Comparison of ENCODE assay signal across 8 mouse cellular contexts in genomic region chr5:131749211-131749610, GRCm38 (mm10).
DNase-seq lines count a peak whose midpoint lies in the region; ATAC-seq lines count a peak whose summit lies in the region.
"Had no signal": no experiment of that assay in that cellular context is flagged by ENCODE, and none has a peak within 500 bp of the region (broad histone marks: within the 10 kb centered on the region; RNA-seq: fewer than 3 reads in every experiment).

No protein-coding gene starts in this region.

- no peaks in the 10 kb centered on the region; the same call in 1 of the 2 replicates for H3K36me3 ChIP-seq in hindbrain, embryonic 13.5 days
- H3K36me3 ChIP-seq in hindbrain, embryonic 11.5 days (ENCODE audit: control insufficient read depth, insufficient read depth, low read length), result no peaks in the 10 kb centered on the region
- H3K36me3 ChIP-seq in midbrain, embryonic 13.5 days, result no peaks in the 10 kb centered on the region
- H3K36me3 ChIP-seq in midbrain, embryonic 10.5 days, result no peaks in the 10 kb centered on the region
- H3K36me3 ChIP-seq in embryonic facial prominence, embryonic 13.5 days, result peaks cover 7% of the 10 kb centered on the region; the same call in 1 of the 2 replicates
- no peaks in the 10 kb centered on the region for H3K36me3 ChIP-seq in stomach, embryonic 16.5 days (ENCODE audit: control insufficient read depth, insufficient read depth, low read length)

- H3K27me3 ChIP-seq in hindbrain, embryonic 13.5 days, result no peaks in the 10 kb centered on the region
- no peaks in the 10 kb centered on the region for H3K27me3 ChIP-seq in hindbrain, embryonic 11.5 days (ENCODE audit: control insufficient read depth, insufficient read depth, low read length)
- no peaks in the 10 kb centered on the region for H3K27me3 ChIP-seq in midbrain, embryonic 13.5 days
- H3K27me3 ChIP-seq in midbrain, embryonic 10.5 days (ENCODE audit: low read depth, poor library complexity, severe bottlenecking), result peaks cover 5% of the 10 kb centered on the region; the same call in 1 of the 2 replicates
- no peaks in the 10 kb centered on the region for H3K27me3 ChIP-seq in embryonic facial prominence, embryonic 13.5 days
- H3K27me3 ChIP-seq in stomach, embryonic 16.5 days (ENCODE audit: control insufficient read depth, insufficient read depth, low read length), result no peaks in the 10 kb centered on the region

- no peaks in the 10 kb centered on the region for H3K9me3 ChIP-seq in hindbrain, embryonic 13.5 days
- H3K9me3 ChIP-seq in hindbrain, embryonic 11.5 days (ENCODE audit: control insufficient read depth, low read length), result no peaks in the 10 kb centered on the region
- H3K9me3 ChIP-seq in midbrain, embryonic 13.5 days, result no peaks in the 10 kb centered on the region
- H3K9me3 ChIP-seq in midbrain, embryonic 10.5 days (replicated peaks), result no peaks in the 10 kb centered on the region
- H3K9me3 ChIP-seq in embryonic facial prominence, embryonic 13.5 days, result no peaks in the 10 kb centered on the region
- 0 out of 2 replicates have a peak, but pooled peaks cover 4% of the 10 kb centered on the region for H3K9me3 ChIP-seq in stomach, embryonic 16.5 days (replicated peaks; ENCODE audit: control insufficient read depth, low read length)

- WGBS in hindbrain, embryonic 13.5 days, result 44% methylated on average over 6 of the region's 6 CpGs
- 71% methylated on average over 6 of the region's 6 CpGs for WGBS in hindbrain, embryonic 11.5 days
- WGBS in midbrain, embryonic 13.5 days, result 33% methylated on average over 6 of the region's 6 CpGs
- WGBS in midbrain, embryonic 10.5 days, result 79% methylated on average over 6 of the region's 6 CpGs
- WGBS in embryonic facial prominence, embryonic 13.5 days, result 27% methylated on average over 6 of the region's 6 CpGs
- WGBS in stomach, embryonic 16.5 days, result 32% methylated on average over 6 of the region's 6 CpGs

- DNase-seq in hindbrain, embryonic 11.5 days (ENCODE audit: low spot score), result no peak
- DNase-seq in midbrain, embryonic 10.5 days (ENCODE audit: low spot score), result no peak
- no peak for DNase-seq in thymus, postnatal 36 days
- DNase-seq: kidney, adult 11 months had no signal

- no peak overlapping the region for H3K4me3 ChIP-seq in hindbrain, embryonic 13.5 days
- H3K4me3 ChIP-seq in hindbrain, embryonic 11.5 days (ENCODE audit: low read depth, low read length), result no peak overlapping the region
- no peak overlapping the region for H3K4me3 ChIP-seq in midbrain, embryonic 13.5 days (replicated peaks)
- H3K4me3 ChIP-seq in midbrain, embryonic 10.5 days, result no peak overlapping the region
- no peak overlapping the region for H3K4me3 ChIP-seq in embryonic facial prominence, embryonic 13.5 days
- no peak overlapping the region for H3K4me3 ChIP-seq in stomach, embryonic 16.5 days (replicated peaks; ENCODE audit: low read length)

- H3K27ac ChIP-seq in hindbrain, embryonic 13.5 days, result peak overlapping the region; percentile 78; the same call in 1 of the 2 replicates
- no peak overlapping the region for H3K27ac ChIP-seq in hindbrain, embryonic 11.5 days (ENCODE audit: low read depth, low read length)
- peak overlapping the region; percentile 76 for H3K27ac ChIP-seq in midbrain, embryonic 13.5 days
- H3K27ac ChIP-seq in midbrain, embryonic 10.5 days (replicated peaks), result no peak overlapping the region
- peak overlapping the region; percentile 45 for H3K27ac ChIP-seq in embryonic facial prominence, embryonic 13.5 days
- H3K27ac ChIP-seq in stomach, embryonic 16.5 days (ENCODE audit: low read length), result 0 out of 2 replicates have a peak overlapping the region, but pooled peaks have one; percentile 3

- peaks cover 12% of the 10 kb centered on the region for H3K4me1 ChIP-seq in hindbrain, embryonic 13.5 days (replicated peaks)
- no peaks in the 10 kb centered on the region for H3K4me1 ChIP-seq in hindbrain, embryonic 11.5 days (replicated peaks; ENCODE audit: control insufficient read depth, insufficient read depth, low read length)
- H3K4me1 ChIP-seq in midbrain, embryonic 13.5 days (replicated peaks), result peaks cover 18% of the 10 kb centered on the region
- H3K4me1 ChIP-seq in midbrain, embryonic 10.5 days, result peaks cover 7% of the 10 kb centered on the region; the same call in 1 of the 2 replicates
- H3K4me1 ChIP-seq in embryonic facial prominence, embryonic 13.5 days, result peaks cover 30% of the 10 kb centered on the region
- H3K4me1 ChIP-seq in stomach, embryonic 16.5 days (ENCODE audit: control insufficient read depth, insufficient read depth, low read length), result peaks cover 9% of the 10 kb centered on the region

- no peak overlapping the region for H3K4me2 ChIP-seq in hindbrain, embryonic 13.5 days
- no peak overlapping the region for H3K4me2 ChIP-seq in hindbrain, embryonic 11.5 days (replicated peaks; ENCODE audit: low read depth, low read length)
- no peak overlapping the region for H3K4me2 ChIP-seq in midbrain, embryonic 13.5 days (replicated peaks)
- no peak overlapping the region for H3K4me2 ChIP-seq in embryonic facial prominence, embryonic 13.5 days
- no peak overlapping the region for H3K4me2 ChIP-seq in stomach, embryonic 16.5 days (ENCODE audit: low read depth, low read length)

- ATAC-seq in hindbrain, embryonic 13.5 days (ENCODE audit: low FRiP score), result no peak
- ATAC-seq in hindbrain, embryonic 11.5 days (ENCODE audit: low FRiP score), result no peak
- ATAC-seq in midbrain, embryonic 13.5 days, result no peak
- no peak for ATAC-seq in embryonic facial prominence, embryonic 13.5 days (ENCODE audit: insufficient number of reproducible peaks, insufficient read depth, low FRiP score, low TSS enrichment, low read depth)
- no peak for ATAC-seq in stomach, embryonic 16.5 days (ENCODE audit: insufficient read depth, low FRiP score)

- no peak overlapping the region for H3K9ac ChIP-seq in hindbrain, embryonic 13.5 days
- no peak overlapping the region for H3K9ac ChIP-seq in hindbrain, embryonic 11.5 days (ENCODE audit: low read depth, low read length)
- H3K9ac ChIP-seq in midbrain, embryonic 13.5 days (replicated peaks), result no peak overlapping the region
- H3K9ac ChIP-seq in embryonic facial prominence, embryonic 13.5 days, result no peak overlapping the region
- no peak overlapping the region for H3K9ac ChIP-seq in stomach, embryonic 16.5 days (ENCODE audit: low read length)

Comparison
In these comparisons a context has a peak if more than half of its experiments do, and no peak if none do; other contexts are left out.
1. H3K27ac ChIP-seq: peak in hindbrain, embryonic 13.5 days (single experiment), midbrain, embryonic 13.5 days (single experiment), embryonic facial prominence, embryonic 13.5 days (single experiment) and stomach, embryonic 16.5 days (single experiment); none in hindbrain, embryonic 11.5 days (single experiment) and midbrain, embryonic 10.5 days (single experiment).